Mouse (Mus musculus) embryo, embryonic 9.5 days (tissue): ENCODE results near the gene Gm49325.

Source experiments
- DNase-seq: peaks from one replicate; pipeline ENCODE4 v3.0.0-alpha.2; 2017; ENCODE audit errors: extremely low spot score

Gene Gm49325

DNA sequence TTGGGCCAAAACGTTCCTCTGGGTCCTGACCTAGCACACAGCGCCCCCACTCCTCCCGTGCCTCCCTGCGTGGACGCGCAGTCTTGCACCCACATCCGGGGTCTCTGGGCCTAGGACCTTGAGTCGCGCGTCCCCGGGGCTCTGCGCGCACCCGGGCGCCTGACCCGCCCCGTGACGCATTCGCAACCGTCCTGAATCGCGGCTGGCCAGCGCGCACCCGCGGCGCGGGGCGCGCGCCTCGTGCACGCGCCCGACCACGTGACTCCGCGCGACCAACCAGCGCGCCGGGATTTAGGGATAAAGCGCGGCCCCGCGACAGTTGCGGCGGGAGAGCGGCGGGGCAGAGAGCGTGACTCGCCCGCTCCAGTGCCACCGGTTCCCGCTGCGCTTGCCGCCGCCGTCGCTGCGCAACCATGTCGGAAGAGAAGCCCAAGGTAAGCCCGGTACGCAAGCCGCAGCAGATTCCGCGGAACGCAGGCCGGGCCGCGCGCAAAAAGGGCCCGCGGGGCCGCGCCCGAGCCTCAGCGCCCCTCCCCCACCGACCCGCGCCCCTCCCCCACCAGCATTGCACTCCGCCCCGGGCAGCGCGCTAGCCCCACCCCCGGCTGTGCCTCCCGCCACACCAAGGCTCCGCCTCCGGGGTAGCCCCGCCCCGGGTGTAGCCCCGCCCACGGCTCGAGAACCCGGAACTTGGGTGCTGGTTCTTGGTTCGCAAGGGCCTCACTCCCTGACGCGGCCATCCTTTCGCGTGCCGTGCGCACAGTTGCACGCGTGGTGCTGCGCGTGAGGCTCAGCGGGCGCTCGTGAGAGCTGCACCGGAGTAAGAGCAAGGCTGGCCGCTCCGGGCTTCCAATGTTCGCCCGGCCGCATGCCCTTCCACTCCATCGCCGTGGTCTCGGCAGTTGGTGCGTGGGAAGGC is at the start of gene Gm49325, which contains the start of gene Sumo3:
Gene Gm49325, plus strand, starts transcription at position 290 of the 919 bp plus-strand sequence.
Gene Sumo3, plus strand, starts transcription at position 190 of the 919 bp plus-strand sequence.
- peak; percentile 97 for DNase-seq

DNA sequence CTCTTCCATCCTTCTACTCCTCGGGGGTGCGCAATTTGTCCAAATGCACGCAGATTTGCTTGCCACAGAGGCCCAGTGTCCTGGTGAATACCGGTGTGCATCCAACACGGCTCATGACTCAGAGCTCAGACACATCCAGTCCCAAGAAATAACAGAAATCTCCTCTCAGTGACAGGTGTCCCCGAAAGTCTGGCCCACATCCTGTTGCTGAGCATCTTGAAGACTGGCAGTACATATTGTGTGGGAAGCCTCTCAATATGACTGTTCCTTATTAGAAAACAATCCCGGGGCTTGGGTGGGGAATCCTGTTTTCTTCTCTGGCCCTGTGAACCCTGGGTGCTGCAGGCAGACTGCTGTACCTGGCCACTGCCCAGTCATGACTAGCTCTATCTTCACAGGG is 49.4 kb upstream of the Gm49325 start:
- DNase-seq = no peak

GRCm38 (mm10) chr10:77557641-77558040 is 48.4 kb upstream of the Gm49325 start:
- no peak for DNase-seq

DNA sequence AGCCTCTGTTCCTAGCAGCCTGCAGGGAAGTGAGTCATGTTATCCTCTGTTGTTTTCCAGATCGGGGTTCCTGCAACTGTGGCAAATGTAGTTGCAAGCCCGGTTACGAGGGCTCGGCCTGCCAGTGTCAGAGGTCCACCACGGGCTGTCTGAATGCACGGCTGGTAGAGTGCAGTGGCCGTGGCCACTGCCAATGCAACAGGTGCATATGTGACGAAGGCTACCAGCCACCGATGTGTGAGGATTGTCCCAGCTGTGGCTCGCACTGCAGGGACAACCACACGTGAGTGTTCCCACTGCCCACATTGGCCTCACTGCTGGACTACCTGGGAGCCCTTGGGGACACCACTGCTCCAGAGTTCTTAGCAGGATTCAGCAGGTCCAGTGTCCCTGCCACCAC is 45.9 kb upstream of the Gm49325 start:
- DNase-seq = no peak

DNA sequence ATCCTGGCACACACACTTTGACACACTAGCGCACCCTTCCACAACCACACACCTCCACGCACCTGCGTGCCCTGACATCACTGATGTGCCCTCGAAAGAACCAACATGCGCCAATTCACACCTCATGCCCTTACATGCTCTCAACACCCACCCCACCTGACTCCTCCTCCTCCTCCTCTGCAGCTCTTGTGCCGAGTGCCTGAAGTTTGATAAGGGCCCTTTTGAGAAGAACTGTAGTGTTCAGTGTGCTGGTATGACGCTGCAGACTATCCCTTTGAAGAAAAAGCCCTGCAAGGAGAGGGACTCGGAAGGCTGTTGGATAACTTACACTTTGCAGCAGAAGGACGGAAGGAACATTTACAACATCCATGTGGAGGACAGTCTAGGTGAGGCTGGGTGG is 45.2 kb upstream of the Gm49325 start:
- no peak for DNase-seq

DNA sequence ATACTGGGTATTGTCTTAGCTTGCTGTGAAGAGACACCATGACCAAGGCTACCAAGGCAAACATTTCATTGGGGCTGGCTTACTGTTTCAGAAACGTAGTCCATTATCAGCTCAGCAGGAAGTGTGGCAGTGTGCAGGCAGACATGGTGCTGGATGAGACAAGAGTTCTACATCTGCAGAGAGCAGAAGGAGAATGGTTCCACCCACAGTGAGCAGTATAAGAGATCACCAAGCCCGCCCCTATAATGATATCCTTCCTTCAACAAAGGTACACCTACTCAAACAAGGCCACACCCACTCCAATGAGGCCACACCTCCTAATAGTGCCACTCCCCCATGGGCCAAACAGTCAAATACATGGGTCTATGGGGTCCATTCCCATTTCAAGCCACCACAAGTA is 44.5 kb upstream of the Gm49325 start:
- DNase-seq = no peak

DNA sequence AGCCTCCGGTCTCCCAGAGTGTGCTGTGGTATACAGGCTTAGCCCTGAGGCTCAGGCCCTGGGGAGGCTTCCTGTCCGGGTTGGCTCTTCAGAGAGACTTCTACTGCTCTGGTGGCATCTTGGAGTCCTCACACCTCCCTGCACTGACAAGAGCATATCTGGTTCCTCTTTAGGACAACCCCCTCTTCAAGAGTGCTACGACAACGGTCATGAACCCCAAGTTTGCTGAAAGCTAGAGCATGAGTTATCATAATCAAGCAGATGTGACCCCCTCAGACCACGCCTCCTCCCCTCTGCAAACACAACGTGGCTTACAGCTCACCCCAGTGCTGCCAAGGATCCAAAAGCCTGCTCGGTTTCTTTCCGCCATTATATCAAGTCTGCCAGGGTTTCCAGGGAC is 41.0 kb upstream of the Gm49325 start:
- DNase-seq = no peak

DNA sequence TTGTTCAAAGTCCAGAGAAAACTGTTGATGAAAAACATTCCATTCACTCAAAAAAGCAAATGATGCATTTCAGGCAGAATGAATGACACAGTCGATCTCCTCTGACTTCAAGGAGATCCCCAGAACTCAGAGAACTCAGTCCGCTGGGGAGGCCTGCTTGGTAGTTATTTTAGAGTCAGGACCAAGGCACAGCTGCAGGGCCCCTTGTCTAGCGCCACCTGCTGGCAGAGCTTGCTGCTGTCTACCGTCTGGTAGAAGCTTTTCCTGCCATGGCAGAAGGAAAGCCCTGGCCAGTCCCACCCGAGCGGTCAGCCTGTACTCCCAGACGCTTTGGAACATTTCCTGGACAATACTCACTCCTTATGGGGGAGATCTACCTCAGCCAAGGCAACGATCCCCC is 39.3 kb upstream of the Gm49325 start:
- DNase-seq = peak; percentile 63

DNA sequence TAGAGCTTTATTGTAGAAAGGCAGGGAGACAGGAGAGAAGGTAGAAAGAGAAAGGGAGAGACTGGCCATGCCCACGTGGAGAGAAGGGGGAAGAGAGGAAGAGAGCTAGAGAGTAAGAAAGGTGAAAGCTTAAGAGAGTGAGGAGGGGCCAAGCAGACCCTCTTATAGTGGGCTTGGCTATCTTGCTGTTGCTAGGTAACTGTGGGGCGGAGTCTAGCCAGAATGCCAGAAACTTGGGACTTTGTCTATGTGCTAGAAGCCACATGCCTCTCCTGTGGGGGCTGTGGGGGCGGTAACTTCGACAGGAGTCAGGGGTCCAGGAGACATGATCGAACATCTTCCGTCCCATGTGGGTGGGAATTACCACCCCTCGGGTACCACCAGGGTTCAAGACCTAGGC is 36.5 kb upstream of the Gm49325 start:
- DNase-seq = no peak

GRCm38 (mm10) chr10:77569973-77570658 is 35.9 kb upstream of the Gm49325 start:
- DNase-seq = no peak

DNA sequence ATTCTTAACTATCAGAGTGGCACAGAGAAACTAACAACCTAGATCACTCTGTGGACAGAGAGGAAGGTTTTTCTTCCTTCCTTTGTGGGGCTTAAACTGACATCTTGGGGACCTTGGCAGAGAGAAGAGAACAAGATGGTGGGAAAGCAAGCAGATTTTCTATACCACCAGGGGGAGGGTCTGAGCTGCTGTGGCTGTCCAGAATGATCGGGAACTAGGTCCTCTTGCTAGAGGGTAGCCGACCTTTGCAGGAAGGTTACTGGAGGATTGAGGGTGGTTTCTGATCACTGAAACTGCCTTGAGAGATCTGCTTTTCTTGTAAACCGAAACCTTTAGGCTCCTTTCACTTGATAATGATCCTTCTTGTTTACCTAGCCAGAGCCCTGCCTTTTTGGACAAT is 33.8 kb upstream of the Gm49325 start:
- no peak for DNase-seq

GRCm38 (mm10) chr10:77573162-77573561 is 32.8 kb upstream of the Gm49325 start:
- no peak for DNase-seq

DNA sequence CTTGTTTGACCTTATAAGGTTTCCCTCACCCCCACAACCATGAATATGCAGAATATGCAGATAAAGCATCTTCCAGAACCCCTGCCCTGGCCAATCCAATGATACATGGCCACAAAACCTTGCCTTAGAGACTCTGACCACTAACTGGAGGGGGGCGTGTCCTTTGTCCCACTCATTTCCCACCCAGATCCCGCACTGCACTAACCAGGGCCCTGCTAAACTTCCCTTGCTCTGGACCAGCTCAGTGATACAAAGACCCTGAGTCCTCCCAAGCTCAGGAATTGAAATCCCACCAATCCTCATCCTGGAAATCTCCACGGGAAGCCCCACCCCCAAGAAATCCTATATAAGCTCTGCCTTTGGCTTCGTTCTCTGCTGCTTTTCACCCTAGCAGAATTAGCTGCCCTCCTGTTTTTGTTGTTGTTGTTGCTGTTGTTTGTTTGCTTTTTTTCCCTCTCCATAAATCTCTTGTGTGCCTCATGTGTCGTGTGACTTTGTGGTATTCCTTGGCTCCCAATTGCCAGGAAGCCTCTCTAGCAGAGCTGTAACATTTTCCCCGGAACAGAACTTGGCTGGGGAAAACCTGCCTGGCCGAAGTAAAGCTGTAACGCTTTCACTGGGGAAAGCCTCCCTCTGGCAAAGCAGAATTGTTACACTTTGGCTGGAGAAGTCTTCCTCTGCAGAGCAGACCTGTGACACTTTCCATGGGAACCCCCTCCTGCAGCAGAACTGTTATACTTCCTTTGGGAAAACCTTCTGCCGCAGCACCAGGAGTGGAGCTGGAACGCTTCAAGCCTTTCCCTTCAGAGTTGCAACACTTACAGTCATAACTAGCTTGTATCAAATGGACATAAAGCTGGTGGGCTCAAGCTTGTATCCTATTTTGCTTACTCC is 25.7 kb upstream of the Gm49325 start:
- no peak for DNase-seq

- DNase-seq = no peak
Observed at GRCm38 (mm10) chr10:77581023-77581407, 25.0 kb upstream of the Gm49325 start.

GRCm38 (mm10) chr10:77581408-77582284 is 24.4 kb upstream of the Gm49325 start, which contains the start of gene Pttg1ip:
Gene Pttg1ip (plus strand): TSS chr10:77581720.
- DNase-seq = peak; percentile 93

DNA sequence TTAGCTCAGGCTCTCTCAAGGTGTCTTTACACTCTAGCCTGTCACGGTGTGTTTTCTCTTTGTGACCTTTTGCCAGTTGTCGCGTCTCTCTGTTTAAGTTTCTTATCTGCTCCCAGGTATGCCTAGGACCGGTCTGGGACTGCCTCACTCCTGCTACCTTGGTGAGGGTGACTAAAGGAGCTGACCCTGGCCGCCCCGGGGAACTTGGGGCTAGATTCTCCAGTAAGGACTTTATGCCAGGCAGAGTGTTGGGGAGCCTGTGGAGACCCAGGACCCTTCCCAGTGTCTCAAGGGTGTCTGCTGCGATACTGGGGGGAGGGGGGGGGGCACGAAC is 23.7 kb upstream of the Gm49325 start:
- no peak for DNase-seq

DNA sequence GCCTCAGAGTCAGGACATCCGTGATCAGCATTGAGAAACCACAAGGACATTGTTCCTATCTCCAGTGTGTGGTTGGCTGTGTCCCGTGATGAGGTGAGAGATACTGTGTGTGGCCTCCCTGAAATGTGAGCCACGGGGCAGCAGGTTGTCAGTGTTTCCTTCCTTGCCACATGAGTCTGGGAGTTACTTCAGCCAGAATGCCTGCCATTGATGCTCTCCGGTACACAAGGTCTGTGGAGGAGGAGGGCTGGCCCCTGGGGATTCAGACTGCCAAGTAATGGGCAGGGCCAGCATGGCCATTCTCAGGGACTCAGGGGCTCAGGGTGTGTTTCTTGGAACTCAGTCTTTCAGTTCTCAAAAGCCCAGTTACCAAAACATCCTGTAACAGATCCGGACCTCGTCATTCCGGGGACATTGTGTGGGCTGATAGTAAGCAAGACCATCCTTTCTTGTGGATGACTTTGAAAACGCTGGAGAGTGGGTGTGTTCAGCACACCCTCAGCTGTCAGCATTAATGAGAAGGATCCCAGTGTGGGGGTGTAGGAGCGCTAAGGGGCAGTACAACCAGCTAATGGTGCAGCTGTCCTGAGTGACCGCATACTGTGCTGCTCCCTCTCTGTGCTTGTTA is 22.1 kb upstream of the Gm49325 start:
- DNase-seq = no peak

GRCm38 (mm10) chr10:77586637-77587036 is 19.4 kb upstream of the Gm49325 start:
- DNase-seq = no peak

DNA sequence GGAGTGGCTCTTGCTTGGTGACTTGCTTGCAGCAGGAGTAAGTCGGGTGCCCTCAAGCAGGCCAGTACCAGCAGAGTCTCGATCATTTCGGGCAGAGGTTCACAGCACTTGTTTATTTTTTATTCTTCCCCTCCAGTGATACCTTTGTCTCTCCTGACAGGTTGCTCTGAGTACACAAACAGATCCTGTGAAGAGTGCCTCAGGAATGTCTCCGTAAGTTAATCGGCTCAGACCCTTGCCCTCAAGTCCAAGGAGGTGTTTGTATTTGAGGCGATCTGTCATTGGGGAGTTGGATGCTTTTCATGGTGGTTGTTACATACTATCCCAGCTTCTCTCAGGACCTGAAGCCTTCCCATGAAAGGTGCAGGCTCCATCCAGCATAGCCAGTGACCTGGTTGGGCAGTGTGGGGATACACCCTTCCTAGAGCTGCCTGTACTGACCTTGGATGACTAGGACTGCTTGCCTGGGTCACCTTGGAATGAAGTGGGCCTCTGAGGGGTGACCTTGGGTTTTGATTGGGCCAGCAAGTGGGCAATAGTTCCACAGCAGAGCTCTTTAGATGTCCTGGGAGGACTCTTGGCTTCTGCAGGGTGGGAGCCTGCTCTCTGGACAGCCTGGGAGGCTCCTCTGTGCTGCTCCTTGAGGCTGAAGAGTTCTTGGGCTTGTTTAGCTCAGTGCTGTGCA is 18.8 kb upstream of the Gm49325 start:
- no peak for DNase-seq

DNA sequence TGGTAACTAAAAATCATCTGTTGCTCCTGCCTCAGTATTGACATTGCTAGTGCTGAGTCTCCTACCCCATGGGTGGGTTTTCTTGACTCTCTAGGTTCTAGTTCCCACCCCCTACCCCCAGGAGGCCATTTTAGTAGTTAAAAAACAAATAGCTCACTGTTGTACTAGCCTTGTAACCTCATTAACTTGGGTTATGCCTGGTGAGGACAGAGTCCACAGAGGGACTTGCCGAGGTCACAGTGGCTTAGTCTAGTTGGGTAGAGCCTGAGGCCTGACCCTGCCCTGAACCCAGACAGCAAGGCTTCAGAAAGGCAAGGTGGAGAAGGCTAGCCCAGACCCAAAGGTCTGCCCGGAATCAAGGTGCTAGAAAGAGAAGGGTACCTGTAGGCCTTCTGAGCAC is 18.0 kb upstream of the Gm49325 start:
- DNase-seq = no peak
